Mouse (Mus musculus) heart, embryonic 16.5 days (tissue): Measurements from ENCODE around the gene Ercc2. TPM values are rescaled to one million over a fixed set of nuclear protein-coding genes. Genes with fewer than 3 reads are reported as not detected.

ENCODE experiments used
- ATAC-seq: fragments of 200-750 bp; cut with Nextera tagmentation; replicated peaks from 2 replicates; pipeline ENCODE4 v1.8.0; 2017; ENCODE audit warnings: moderate number of reproducible peaks; ENCODE audit not compliant: insufficient read depth, low FRiP score; ENCODE audit errors: extremely low read depth
- H3K27ac ChIP-seq: fragments of 300-500 bp; sonication (generic); 2 replicates; pipeline ENCODE4 v1.5.1; 2014; ENCODE audit warnings: mild to moderate bottlenecking, low read length, control low read depth, moderate library complexity
- H3K27me3 ChIP-seq: fragments of 300-500 bp; sonication (generic); 2 replicates; pipeline ENCODE4 v1.6.1; 2014; ENCODE audit warnings: low read length, mixed read lengths; ENCODE audit not compliant: control insufficient read depth, insufficient read depth
- H3K36me3 ChIP-seq: fragments of 300-500 bp; sonication (generic); 2 replicates; pipeline ENCODE4 v1.6.1; 2014; ENCODE audit not compliant: control insufficient read depth, insufficient read depth
- H3K4me1 ChIP-seq: fragments of 300-500 bp; sonication (generic); 2 replicates; pipeline ENCODE4 v1.6.1; 2014; ENCODE audit warnings: low read length, mixed read lengths; ENCODE audit not compliant: control insufficient read depth, insufficient read depth
- H3K4me2 ChIP-seq: fragments of 300-500 bp; sonication (generic); 2 replicates; pipeline ENCODE4 v1.6.1; 2014; ENCODE audit warnings: low read depth, mild to moderate bottlenecking, control low read depth, low read length
- H3K4me3 ChIP-seq: fragments of 300-500 bp; sonication (generic); 2 replicates; pipeline ENCODE4 v1.5.1; 2014; ENCODE audit warnings: mild to moderate bottlenecking, control low read depth, low read length
- H3K9ac ChIP-seq: fragments of 300-500 bp; sonication (generic); 2 replicates; pipeline ENCODE4 v1.6.1; 2014; ENCODE audit warnings: low read length, control low read depth
- H3K9me3 ChIP-seq: fragments of 300-500 bp; sonication (generic); replicated peaks from 2 replicates; pipeline ENCODE4 v1.6.1; 2016; ENCODE audit warnings: low read length; ENCODE audit not compliant: control insufficient read depth
- WGBS: fragments of 180-500 bp; shearing (Covaris S2); extraction: QIAGEN DNeasy Blood & Tissue Kit; methylation state at CpG from one replicate; pipeline ENCODE4 v1.1.7; 2014; 5-methylcytosine and 5-hydroxymethylcytosine counted together
- polyA plus RNA-seq: library from polyadenylated mRNA; unstranded; fragments of >200 nt; fragmentation: Nextera tagmentation; extraction: Ambion mirVana; gene quantifications from 2 replicates; pipeline ENCODE4 v1.2.1, GENCODE M21; 2015

Ercc2 gene
- polyA plus RNA-seq, 1 experiment from 2014 or later, result 12.8 TPM

DNA sequence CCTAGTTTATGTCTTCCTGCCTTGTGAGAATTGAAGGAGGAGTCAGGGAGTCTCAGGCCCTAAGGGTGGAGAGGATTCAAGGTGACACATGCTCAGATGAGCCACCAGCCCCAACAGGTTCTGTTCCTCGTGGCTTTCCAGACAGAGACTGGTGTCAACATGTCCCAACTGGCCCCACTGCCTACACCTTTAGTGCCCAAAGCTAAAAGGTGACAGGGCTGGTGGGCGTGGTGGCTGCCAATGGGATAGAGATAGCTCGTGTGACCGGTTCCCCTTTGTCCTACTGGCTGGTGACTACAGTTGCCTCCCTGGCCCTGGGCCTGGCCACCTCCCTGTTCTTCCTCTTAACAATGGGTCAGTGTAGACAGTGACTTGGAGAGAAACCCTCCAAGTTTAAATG lies 16.4 kb upstream of the Ercc2 start:
- 63% methylated on average over 4 of the region's 4 CpGs for WGBS
- H3K27ac ChIP-seq, result no peak overlapping the region
- no peaks in the 10 kb centered on the region for H3K27me3 ChIP-seq
- ATAC-seq, result no peak
- peaks cover 28% of the 10 kb centered on the region for H3K4me1 ChIP-seq
- peaks cover 5% of the 10 kb centered on the region for H3K36me3 ChIP-seq
- no peak overlapping the region for H3K9ac ChIP-seq
- H3K9me3 ChIP-seq, result no peaks in the 10 kb centered on the region
- no peak overlapping the region for H3K4me3 ChIP-seq
- no peak overlapping the region for H3K4me2 ChIP-seq

DNA sequence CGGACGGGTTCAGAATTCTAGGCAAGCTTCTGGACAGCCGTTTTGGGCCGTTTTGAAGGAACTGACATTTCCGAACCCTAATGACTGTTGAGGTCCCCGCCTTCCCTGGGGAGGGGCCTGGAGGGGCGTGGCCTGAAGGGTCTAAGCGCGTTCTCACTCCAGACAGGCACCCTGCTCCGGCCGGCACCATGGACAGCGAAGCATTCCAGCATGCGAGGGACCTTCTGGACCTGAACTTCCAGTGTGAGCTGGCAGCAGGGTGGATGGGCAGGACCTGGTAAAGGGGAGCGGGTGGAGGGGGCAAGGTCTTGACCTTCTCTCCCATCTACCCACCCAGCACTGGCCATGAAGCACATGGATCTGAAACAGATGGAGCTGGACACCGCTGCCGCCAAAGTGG lies 13.4 kb upstream of the Ercc2 start:
- H3K27ac ChIP-seq, result no peak overlapping the region
- H3K4me3 ChIP-seq, result no peak overlapping the region
- no peak overlapping the region for H3K9ac ChIP-seq
- H3K27me3 ChIP-seq, result no peaks in the 10 kb centered on the region
- ATAC-seq, result no peak
- H3K9me3 ChIP-seq, result no peaks in the 10 kb centered on the region
- H3K4me1 ChIP-seq, result peaks cover 14% of the 10 kb centered on the region
- WGBS, result 21% methylated on average over 16 of the region's 16 CpGs
- peaks cover 21% of the 10 kb centered on the region for H3K36me3 ChIP-seq
- no peak overlapping the region for H3K4me2 ChIP-seq

GRCm38 (mm10) chr7:19369823-19370425 lies 11.9 kb upstream of the Ercc2 start:
- Histone ChIP-seq H3K27me3 (no peaks in the 10 kb centered on the region), H3K4me2 (peak overlapping the region; percentile 55), H3K36me3 (peaks cover 29% of the 10 kb centered on the region), H3K4me3 (peak overlapping the region; percentile 38), H3K9ac (peak overlapping the region; percentile 61), H3K4me1 (0 out of 2 replicates have a peak, but pooled peaks cover 4% of the 10 kb centered on the region), H3K27ac (no peak overlapping the region), H3K9me3 (no peaks in the 10 kb centered on the region)
- 21% methylated on average over 46 of the region's 46 CpGs for WGBS
- ATAC-seq, result peak; percentile 52; the same call in 1 of the 2 replicates

GRCm38 (mm10) chr7:19373367-19373766 lies 8.4 kb upstream of the Ercc2 start:
- Histone ChIP-seq H3K4me2 (no peak overlapping the region), H3K9me3 (no peaks in the 10 kb centered on the region), H3K27me3 (no peaks in the 10 kb centered on the region), H3K4me1 (peaks cover 12% of the 10 kb centered on the region), H3K9ac (no peak overlapping the region), H3K27ac (no peak overlapping the region), H3K36me3 (peaks cover 41% of the 10 kb centered on the region), H3K4me3 (no peak overlapping the region)
- WGBS, result 79% methylated on average over 2 of the region's 2 CpGs
- no peak for ATAC-seq

GRCm38 (mm10) chr7:19375368-19375767 lies 6.4 kb upstream of the Ercc2 start:
- Histone ChIP-seq H3K27ac (no peak overlapping the region), H3K36me3 (peaks cover 39% of the 10 kb centered on the region), H3K27me3 (no peaks in the 10 kb centered on the region), H3K9ac (no peak overlapping the region), H3K4me1 (peaks cover 10% of the 10 kb centered on the region), H3K4me2 (no peak overlapping the region), H3K4me3 (no peak overlapping the region), H3K9me3 (no peaks in the 10 kb centered on the region)
- WGBS, result 78% methylated on average over 18 of the region's 18 CpGs
- no peak for ATAC-seq

DNA sequence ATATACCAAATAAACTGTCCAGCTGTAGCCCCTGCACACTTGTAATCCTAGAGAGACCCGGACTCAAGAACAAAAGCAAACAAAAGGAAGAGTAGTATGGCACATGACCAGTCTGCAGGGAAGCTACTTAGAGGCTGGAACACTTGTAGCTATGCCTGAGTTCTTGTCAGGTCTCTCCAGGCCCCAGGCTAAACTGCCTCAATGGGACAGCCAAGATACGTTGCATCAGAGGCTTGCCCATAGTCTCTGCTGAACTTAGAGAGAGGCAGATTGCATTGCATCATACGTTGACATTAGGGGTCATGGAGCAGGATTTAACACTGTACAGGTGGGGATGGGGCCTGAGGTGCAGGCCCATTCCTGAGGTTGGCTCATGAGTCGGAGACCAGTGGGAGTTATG lies 5.8 kb upstream of the Ercc2 start:
- Histone ChIP-seq H3K27ac (no peak overlapping the region), H3K4me1 (peaks cover 10% of the 10 kb centered on the region), H3K4me2 (no peak overlapping the region), H3K4me3 (no peak overlapping the region), H3K9me3 (no peaks in the 10 kb centered on the region), H3K36me3 (peaks cover 32% of the 10 kb centered on the region), H3K27me3 (no peaks in the 10 kb centered on the region), H3K9ac (no peak overlapping the region)
- 86% methylated on average over 4 of the region's 4 CpGs for WGBS
- no peak for ATAC-seq

DNA sequence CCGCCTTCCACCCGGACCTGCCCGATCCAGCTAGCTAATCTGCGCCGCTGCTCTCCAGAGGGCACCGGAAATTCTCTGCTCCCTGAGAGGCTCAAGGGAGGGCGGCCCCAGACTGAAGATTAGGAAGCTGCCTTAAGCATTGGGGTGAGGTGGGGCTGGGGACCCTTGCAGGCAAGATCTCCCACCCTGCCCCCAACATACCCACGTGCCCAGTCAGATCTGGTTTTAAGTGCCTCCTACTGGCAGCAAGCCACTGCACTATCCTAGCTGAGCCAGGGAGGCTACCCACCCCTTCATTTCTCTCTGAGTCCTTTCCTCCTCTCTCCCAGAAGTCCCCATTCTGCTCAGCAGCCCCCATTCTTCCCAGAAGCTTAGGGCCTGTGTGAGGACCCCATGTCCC lies 3.8 kb upstream of the Ercc2 start:
- WGBS, result 48% methylated on average over 8 of the region's 8 CpGs
- peak overlapping the region; percentile 29; the same call in 1 of the 2 replicates for H3K9ac ChIP-seq

GRCm38 (mm10) chr7:19382166-19382541 lies 344 bp downstream of the Ercc2 start:
- peaks cover 17% of the 10 kb centered on the region for H3K4me1 ChIP-seq
- peaks cover 25% of the 10 kb centered on the region for H3K36me3 ChIP-seq
- H3K27me3 ChIP-seq, result no peaks in the 10 kb centered on the region
- H3K27ac ChIP-seq, result peak overlapping the region; percentile 41; the same call in 1 of the 2 replicates
- ATAC-seq, result peak; percentile 34
- peak overlapping the region; percentile 84 for H3K4me2 ChIP-seq
- H3K4me3 ChIP-seq, result peak overlapping the region; percentile 91
- H3K9me3 ChIP-seq, result no peaks in the 10 kb centered on the region
- peak overlapping the region; percentile 84 for H3K9ac ChIP-seq
- WGBS, result under 1% methylated on average over 29 of the region's 37 CpGs

More for the DNA sequence above, 3.8 kb upstream of the Ercc2 start:
- ATAC-seq, result no peak
- H3K4me1 ChIP-seq, result peaks cover 13% of the 10 kb centered on the region
- H3K27me3 ChIP-seq, result no peaks in the 10 kb centered on the region
- H3K9me3 ChIP-seq, result no peaks in the 10 kb centered on the region
- no peak overlapping the region; the same call in 1 of the 2 replicates for H3K4me2 ChIP-seq
- H3K27ac ChIP-seq, result peak overlapping the region; percentile 2
- H3K36me3 ChIP-seq, result peaks cover 26% of the 10 kb centered on the region
- no peak overlapping the region for H3K4me3 ChIP-seq

GRCm38 (mm10) chr7:19383708-19384107 lies 1.9 kb downstream of the Ercc2 start:
- H3K4me1 ChIP-seq, result peaks cover 7% of the 10 kb centered on the region
- H3K4me2 ChIP-seq, result no peak overlapping the region
- H3K4me3 ChIP-seq, result no peak overlapping the region
- H3K9me3 ChIP-seq, result no peaks in the 10 kb centered on the region
- no peak overlapping the region for H3K9ac ChIP-seq
- H3K27ac ChIP-seq, result no peak overlapping the region
- 85% methylated on average over 9 of the region's 9 CpGs for WGBS
- no peak for ATAC-seq
- H3K27me3 ChIP-seq, result no peaks in the 10 kb centered on the region
- H3K36me3 ChIP-seq, result peaks cover 31% of the 10 kb centered on the region
